Mouse (Mus musculus): ENCODE results near the gene Agpat3. TPM values are rescaled to one million over a fixed set of nuclear protein-coding genes. Genes with fewer than 3 reads are reported as not detected.

Agpat3 gene
- polyA plus RNA-seq, 1 experiment, result 21.4 TPM

- Histone ChIP-seq H3K4me1 (ENCODE audit: control insufficient read depth, insufficient read depth, low read length) (peaks cover 2% of the 10 kb centered on the region), H3K4me3 (replicated peaks; ENCODE audit: control insufficient read depth, low read depth, low read length) (no peak overlapping the region), H3K27ac (ENCODE audit: control insufficient read depth, insufficient read depth, low read depth, low read length, poor library complexity) (no peak overlapping the region)
- 5% methylated on average over 7 of the region's 7 CpGs for WGBS
- TF ChIP-seq POLR2A (IDR thresholded peaks at IDR 0.05; ENCODE audit: borderline replicate concordance, control insufficient read depth, low read depth, low read length) (no peak), CTCF (IDR thresholded peaks at IDR 0.05; ENCODE audit: control insufficient read depth, insufficient read depth, low read length) (no peak)
Observed at GRCm38 (mm10) chr10:78303675-78304074, 48.6 kb downstream of the Agpat3 start.

GRCm38 (mm10) chr10:78300061-78300460 lies 52.2 kb downstream of the Agpat3 start:
- Histone ChIP-seq H3K4me1 (ENCODE audit: control insufficient read depth, insufficient read depth, low read length) (peaks cover 3% of the 10 kb centered on the region), H3K27ac (ENCODE audit: control insufficient read depth, insufficient read depth, low read depth, low read length, poor library complexity) (no peak overlapping the region), H3K4me3 (replicated peaks; ENCODE audit: control insufficient read depth, low read depth, low read length) (no peak overlapping the region)
- no peak for TF ChIP-seq POLR2A (IDR thresholded peaks at IDR 0.05; ENCODE audit: borderline replicate concordance, control insufficient read depth, low read depth, low read length)
- TF ChIP-seq CTCF (IDR thresholded peaks at IDR 0.05; ENCODE audit: control insufficient read depth, insufficient read depth, low read length), result no peak
- WGBS, result 66% methylated on average over 4 of the region's 4 CpGs

- TF ChIP-seq POLR2A (IDR thresholded peaks at IDR 0.05; ENCODE audit: borderline replicate concordance, control insufficient read depth, low read depth, low read length) (no peak), CTCF (IDR thresholded peaks at IDR 0.05; ENCODE audit: control insufficient read depth, insufficient read depth, low read length) (no peak)
- H3K4me3 ChIP-seq (replicated peaks; ENCODE audit: control insufficient read depth, low read depth, low read length), result no peak overlapping the region
- H3K4me1 ChIP-seq (ENCODE audit: control insufficient read depth, insufficient read depth, low read length), result peaks cover 3% of the 10 kb centered on the region
- 59% methylated on average over 8 of the region's 8 CpGs for whole genome bisulfite sequencing
- H3K27ac ChIP-seq (ENCODE audit: control insufficient read depth, insufficient read depth, low read depth, low read length, poor library complexity), result peak overlapping the region; percentile 89
Observed at GRCm38 (mm10) chr10:78298651-78299644, 53.3 kb downstream of the Agpat3 start.

- WGBS, result 2% methylated on average over 15 of the region's 15 CpGs
- no peak for TF ChIP-seq CTCF (IDR thresholded peaks at IDR 0.05; ENCODE audit: control insufficient read depth, insufficient read depth, low read length)
- peak; percentile 91 for TF ChIP-seq POLR2A (IDR thresholded peaks at IDR 0.05; ENCODE audit: borderline replicate concordance, control insufficient read depth, low read depth, low read length)
- Histone ChIP-seq H3K4me1 (ENCODE audit: control insufficient read depth, insufficient read depth, low read length) (peaks cover 1% of the 10 kb centered on the region; the same call in 1 of the 2 replicates), H3K4me3 (replicated peaks; ENCODE audit: control insufficient read depth, low read depth, low read length) (peak overlapping the region; percentile 47), H3K27ac (ENCODE audit: control insufficient read depth, insufficient read depth, low read depth, low read length, poor library complexity) (peak overlapping the region; percentile 89)
Observed at GRCm38 (mm10) chr10:78297576-78298484, 54.5 kb downstream of the Agpat3 start.

GRCm38 (mm10) chr10:78296980-78297379 lies 55.3 kb downstream of the Agpat3 start:
- WGBS, result 45% methylated on average over 4 of the region's 4 CpGs
- H3K27ac ChIP-seq (ENCODE audit: control insufficient read depth, insufficient read depth, low read depth, low read length, poor library complexity), result no peak overlapping the region
- peaks cover 1% of the 10 kb centered on the region; the same call in 1 of the 2 replicates for H3K4me1 ChIP-seq (ENCODE audit: control insufficient read depth, insufficient read depth, low read length)
- TF ChIP-seq POLR2A (IDR thresholded peaks at IDR 0.05; ENCODE audit: borderline replicate concordance, control insufficient read depth, low read depth, low read length) (no peak), CTCF (IDR thresholded peaks at IDR 0.05; ENCODE audit: control insufficient read depth, insufficient read depth, low read length) (no peak)
- H3K4me3 ChIP-seq (replicated peaks; ENCODE audit: control insufficient read depth, low read depth, low read length), result peak overlapping the region; percentile 12

- no peak overlapping the region for H3K27ac ChIP-seq (ENCODE audit: control insufficient read depth, insufficient read depth, low read depth, low read length, poor library complexity)
Observed at GRCm38 (mm10) chr10:78296371-78296770, 55.9 kb downstream of the Agpat3 start.

GRCm38 (mm10) chr10:78293576-78293975 lies 58.7 kb downstream of the Agpat3 start:
- peaks cover 1% of the 10 kb centered on the region; the same call in 1 of the 2 replicates for H3K4me1 ChIP-seq (ENCODE audit: control insufficient read depth, insufficient read depth, low read length)
- no peak overlapping the region for H3K27ac ChIP-seq (ENCODE audit: control insufficient read depth, insufficient read depth, low read depth, low read length, poor library complexity)
- WGBS, result 67% methylated on average over 1 of the region's 1 CpGs
- H3K4me3 ChIP-seq (replicated peaks; ENCODE audit: control insufficient read depth, low read depth, low read length), result no peak overlapping the region
- no peak for TF ChIP-seq POLR2A (IDR thresholded peaks at IDR 0.05; ENCODE audit: borderline replicate concordance, control insufficient read depth, low read depth, low read length)
- TF ChIP-seq CTCF (IDR thresholded peaks at IDR 0.05; ENCODE audit: control insufficient read depth, insufficient read depth, low read length), result no peak

More at GRCm38 (mm10) chr10:78296371-78296770, 55.9 kb downstream of the Agpat3 start:
- TF ChIP-seq POLR2A (IDR thresholded peaks at IDR 0.05; ENCODE audit: borderline replicate concordance, control insufficient read depth, low read depth, low read length) (no peak), CTCF (IDR thresholded peaks at IDR 0.05; ENCODE audit: control insufficient read depth, insufficient read depth, low read length) (no peak)
- 73% methylated on average over 5 of the region's 5 CpGs for WGBS
- Histone ChIP-seq H3K4me3 (replicated peaks; ENCODE audit: control insufficient read depth, low read depth, low read length) (no peak overlapping the region), H3K4me1 (ENCODE audit: control insufficient read depth, insufficient read depth, low read length) (peaks cover 1% of the 10 kb centered on the region; the same call in 1 of the 2 replicates)
